Mouse (Mus musculus): ENCODE data around the gene Ndufc1.

GRCm38 (mm10) chr3:51378665-51378946 lies 30.2 kb downstream of the Ndufc1 start:
- TF ChIP-seq CTCF (IDR thresholded peaks at IDR 0.05; ENCODE audit: low read depth) (no peak), EP300 (IDR thresholded peaks at IDR 0.05; ENCODE audit: low read depth) (no peak)

All from liver, embryonic 14.5 days (tissue).